Mouse (Mus musculus) liver, postnatal 0 days (tissue): ENCODE data around the gene Wdr18. TPM values are rescaled to one million over a fixed set of nuclear protein-coding genes. Genes with fewer than 3 reads are reported as not detected.

ENCODE experiments used
- ATAC-seq: fragments of 200-750 bp; cut with Nextera tagmentation; 2 replicates; pipeline ENCODE4 v1.8.0; 2017; ENCODE audit warnings: mild to moderate bottlenecking, moderate library complexity
- DNase-seq: peaks from one replicate; pipeline ENCODE4 v3.0.0-alpha.2; 2016
- H3K27ac ChIP-seq: fragments of 300-500 bp; sonication (generic); 2 replicates; pipeline ENCODE4 v1.5.1; 2014; ENCODE audit warnings: antibody characterized with exemption, moderate library complexity, mild to moderate bottlenecking, low read depth
- H3K27me3 ChIP-seq: fragments of 300-500 bp; sonication (generic); 2 replicates; pipeline ENCODE4 v1.6.1; 2014; ENCODE audit warnings: low read length, control low read depth, mixed read lengths; ENCODE audit not compliant: insufficient read depth
- H3K36me3 ChIP-seq: fragments of 300-500 bp; sonication (generic); replicated peaks from 2 replicates; pipeline ENCODE4 v1.6.1; 2014; ENCODE audit warnings: mild to moderate bottlenecking, control low read depth, low read length, moderate library complexity, mixed read lengths; ENCODE audit not compliant: insufficient read depth
- H3K4me1 ChIP-seq: fragments of 300-500 bp; sonication (generic); 2 replicates; pipeline ENCODE4 v1.6.1; 2014; ENCODE audit warnings: antibody characterized with exemption, mild to moderate bottlenecking, control low read depth; ENCODE audit not compliant: insufficient read depth
- H3K4me2 ChIP-seq: fragments of 300-500 bp; sonication (generic); 2 replicates; pipeline ENCODE4 v1.6.1; 2014; ENCODE audit warnings: low read depth, mild to moderate bottlenecking, low read length, moderate library complexity, mixed read lengths
- H3K4me3 ChIP-seq: fragments of 300-500 bp; sonication (generic); 2 replicates; pipeline ENCODE4 v1.5.1; 2014; ENCODE audit warnings: low read depth, low read length
- H3K9ac ChIP-seq: fragments of 300-500 bp; sonication (generic); replicated peaks from 2 replicates; pipeline ENCODE4 v1.6.1; 2014; ENCODE audit warnings: mild to moderate bottlenecking, moderate library complexity
- H3K9me3 ChIP-seq: fragments of 300-500 bp; sonication (generic); 2 replicates; pipeline ENCODE4 v1.6.1; 2016; ENCODE audit warnings: mild to moderate bottlenecking, control low read depth, low read length, mixed read lengths
- CTCF ChIP-seq: sonication (generic); IDR thresholded peaks from 2 replicates; pipeline ENCODE4 v1.5.1; 2016; ENCODE audit warnings: antibody characterized with exemption, low read depth
- EP300 ChIP-seq: IDR thresholded peaks from 2 replicates; pipeline ENCODE4 v1.6.1; 2016; ENCODE audit warnings: antibody characterized with exemption, low read depth, mild to moderate bottlenecking
- WGBS: fragments of 180-500 bp; shearing (Covaris S2); extraction: QIAGEN DNeasy Blood & Tissue Kit; methylation state at CpG from one replicate; pipeline ENCODE4 v1.1.7; 2014; ENCODE audit not compliant: insufficient replicate concordance; 5-methylcytosine and 5-hydroxymethylcytosine counted together
- polyA plus RNA-seq: library from polyadenylated mRNA; unstranded; fragments of >200 nt; fragmentation: Nextera tagmentation; extraction: Ambion mirVana; gene quantifications from 2 replicates; pipeline ENCODE4 v1.2.1, GENCODE M21; 2015

The Wdr18 gene
- polyA plus RNA-seq, 1 experiment from 2014 or later: 40.7 TPM

GRCm38 (mm10) chr10:79960671-79961294, 831 bp downstream of the Wdr18 start:
- peaks cover 24% of the 10 kb centered on the region for H3K36me3 ChIP-seq
- H3K4me3 ChIP-seq: peak overlapping the region; percentile 98
- H3K27ac ChIP-seq: peak overlapping the region; percentile 52; the same call in 1 of the 2 replicates
- no peaks in the 10 kb centered on the region for H3K27me3 ChIP-seq
- peak overlapping the region; percentile 83 for H3K9ac ChIP-seq
- peaks cover 15% of the 10 kb centered on the region for H3K4me1 ChIP-seq
- no peak for DNase-seq
- WGBS: 7% methylated on average over 10 of the region's 10 CpGs
- no peak for TF ChIP-seq CTCF
- no peak for TF ChIP-seq EP300
- ATAC-seq: no peak
- H3K4me2 ChIP-seq: peak overlapping the region; percentile 99
- H3K9me3 ChIP-seq: no peaks in the 10 kb centered on the region

- H3K4me2 ChIP-seq: no peak overlapping the region
- H3K27me3 ChIP-seq: no peaks in the 10 kb centered on the region
- ATAC-seq (no peak), DNase-seq (no peak)
- H3K27ac ChIP-seq: no peak overlapping the region
- H3K4me1 ChIP-seq: peaks cover 11% of the 10 kb centered on the region
- no peak overlapping the region for H3K9ac ChIP-seq
- peaks cover 49% of the 10 kb centered on the region for H3K36me3 ChIP-seq
- no peak overlapping the region for H3K4me3 ChIP-seq
- TF ChIP-seq EP300: no peak
- TF ChIP-seq CTCF: no peak
- no peaks in the 10 kb centered on the region for H3K9me3 ChIP-seq
- 92% methylated on average over 7 of the region's 7 CpGs for WGBS
These were observed 4.8 kb downstream of the Wdr18 start for GRCm38 (mm10) chr10:79964727-79965126.

- peaks cover 9% of the 10 kb centered on the region for H3K4me1 ChIP-seq
- DNase-seq (no peak), ATAC-seq (no peak)
- H3K27me3 ChIP-seq: peaks cover 3% of the 10 kb centered on the region
- H3K4me3 ChIP-seq: no peak overlapping the region
- no peak overlapping the region; the same call in 1 of the 2 replicates for H3K9ac ChIP-seq
- no peaks in the 10 kb centered on the region for H3K9me3 ChIP-seq
- no peak overlapping the region for H3K27ac ChIP-seq
- 80% methylated on average over 5 of the region's 5 CpGs for WGBS
- peaks cover 49% of the 10 kb centered on the region for H3K36me3 ChIP-seq
- H3K4me2 ChIP-seq: no peak overlapping the region
- TF ChIP-seq CTCF: no peak
- TF ChIP-seq EP300: no peak
These were observed 5.4 kb downstream of the Wdr18 start for GRCm38 (mm10) chr10:79965325-79965724.

GRCm38 (mm10) chr10:79966886-79967400, 7.0 kb downstream of the Wdr18 start:
- H3K4me2 ChIP-seq: no peak overlapping the region
- no peak overlapping the region for H3K27ac ChIP-seq
- DNase-seq (no peak), ATAC-seq (no peak)
- H3K4me1 ChIP-seq: no peaks in the 10 kb centered on the region
- WGBS: 84% methylated on average over 5 of the region's 5 CpGs
- peaks cover 19% of the 10 kb centered on the region for H3K27me3 ChIP-seq
- no peaks in the 10 kb centered on the region for H3K9me3 ChIP-seq
- H3K36me3 ChIP-seq: peaks cover 45% of the 10 kb centered on the region
- no peak for TF ChIP-seq EP300
- TF ChIP-seq CTCF: no peak
- no peak overlapping the region for H3K4me3 ChIP-seq
- H3K9ac ChIP-seq: no peak overlapping the region

- TF ChIP-seq CTCF (no peak), EP300 (no peak)
- ATAC-seq (no peak), DNase-seq (no peak)
- peaks cover 3% of the 10 kb centered on the region; the same call in 1 of the 2 replicates for H3K4me1 ChIP-seq
- H3K9me3 ChIP-seq: no peaks in the 10 kb centered on the region
- H3K4me2 ChIP-seq: no peak overlapping the region
- H3K27ac ChIP-seq: no peak overlapping the region
- 86% methylated on average over 1 of the region's 1 CpGs for WGBS
- peaks cover 23% of the 10 kb centered on the region for H3K27me3 ChIP-seq
- no peak overlapping the region for H3K4me3 ChIP-seq
- H3K9ac ChIP-seq: no peak overlapping the region
- H3K36me3 ChIP-seq: peaks cover 37% of the 10 kb centered on the region
These were observed 8.2 kb downstream of the Wdr18 start for GRCm38 (mm10) chr10:79968181-79968580.

GRCm38 (mm10) chr10:79969124-79969568, 9.2 kb downstream of the Wdr18 start:
- peaks cover 23% of the 10 kb centered on the region for H3K27me3 ChIP-seq
- DNase-seq (no peak), ATAC-seq (no peak)
- TF ChIP-seq CTCF: no peak
- TF ChIP-seq EP300: no peak
- peaks cover 3% of the 10 kb centered on the region; the same call in 1 of the 2 replicates for H3K4me1 ChIP-seq
- no peak overlapping the region for H3K9ac ChIP-seq
- no peaks in the 10 kb centered on the region for H3K9me3 ChIP-seq
- H3K4me3 ChIP-seq: no peak overlapping the region
- peaks cover 37% of the 10 kb centered on the region for H3K36me3 ChIP-seq
- no peak overlapping the region for H3K27ac ChIP-seq
- H3K4me2 ChIP-seq: no peak overlapping the region
- 26% methylated on average over 3 of the region's 3 CpGs for WGBS
